Mouse (Mus musculus) kidney, postnatal 0 days (tissue): Measurements from ENCODE around the gene Gpatch4. TPM values are rescaled to one million over a fixed set of nuclear protein-coding genes. Genes with fewer than 3 reads are reported as not detected.

Experiments
- ATAC-seq: fragments of 200-750 bp; cut with Nextera tagmentation; replicated peaks from 2 replicates; pipeline ENCODE4 v1.8.0; 2017; ENCODE audit warnings: low read depth, moderate number of reproducible peaks, moderate TSS enrichment, moderate library complexity; ENCODE audit not compliant: low FRiP score
- DNase-seq: peaks from one replicate; pipeline ENCODE4 v3.0.0-alpha.2; 2016; ENCODE audit warnings: low spot score
- H3K27ac ChIP-seq: fragments of 300-500 bp; sonication (generic); 2 replicates; pipeline ENCODE4 v1.5.1; 2014; ENCODE audit warnings: mild to moderate bottlenecking
- H3K27me3 ChIP-seq: fragments of 300-500 bp; sonication (generic); 2 replicates; pipeline ENCODE4 v1.6.1; 2014; ENCODE audit warnings: low read length, mixed read lengths; ENCODE audit not compliant: insufficient read depth
- H3K36me3 ChIP-seq: fragments of 300-500 bp; sonication (generic); 2 replicates; pipeline ENCODE4 v1.6.1; 2014; ENCODE audit warnings: low read length, mixed read lengths; ENCODE audit not compliant: insufficient read depth
- H3K4me1 ChIP-seq: fragments of 300-500 bp; sonication (generic); replicated peaks from 2 replicates; pipeline ENCODE4 v1.6.1; 2014; ENCODE audit warnings: antibody characterized with exemption, low read length, mixed read lengths; ENCODE audit not compliant: insufficient read depth
- H3K4me2 ChIP-seq: fragments of 300-500 bp; sonication (generic); 2 replicates; pipeline ENCODE4 v1.6.1; 2014; ENCODE audit warnings: mild to moderate bottlenecking, low read length, moderate library complexity, mixed read lengths
- H3K4me3 ChIP-seq: fragments of 300-500 bp; sonication (generic); replicated peaks from 2 replicates; pipeline ENCODE4 v1.5.1; 2014; ENCODE audit warnings: low read depth, low read length
- H3K9ac ChIP-seq: fragments of 300-500 bp; sonication (generic); 2 replicates; pipeline ENCODE4 v1.6.1; 2014; ENCODE audit warnings: low read depth, low read length
- H3K9me3 ChIP-seq: fragments of 300-500 bp; sonication (generic); replicated peaks from 2 replicates; pipeline ENCODE4 v1.6.1; 2016; ENCODE audit warnings: low read length, inconsistent platforms, mixed read lengths
- CTCF ChIP-seq: IDR thresholded peaks from 2 replicates; pipeline ENCODE4 v1.5.1; 2016; ENCODE audit warnings: antibody characterized with exemption, low read depth, mild to moderate bottlenecking, moderate library complexity
- WGBS: fragments of 180-500 bp; shearing (Covaris S2); extraction: QIAGEN DNeasy Blood & Tissue Kit; methylation state at CpG from one replicate; pipeline ENCODE4 v1.1.7; 2014; 5-methylcytosine and 5-hydroxymethylcytosine counted together
- polyA plus RNA-seq: library from polyadenylated mRNA; unstranded; fragments of >200 nt; fragmentation: Nextera tagmentation; extraction: Ambion mirVana; gene quantifications from 2 replicates; pipeline ENCODE4 v1.2.1, GENCODE M21; 2015

Gpatch4 gene
- polyA plus RNA-seq, 1 experiment from 2014 or later = 26.3 TPM

DNA sequence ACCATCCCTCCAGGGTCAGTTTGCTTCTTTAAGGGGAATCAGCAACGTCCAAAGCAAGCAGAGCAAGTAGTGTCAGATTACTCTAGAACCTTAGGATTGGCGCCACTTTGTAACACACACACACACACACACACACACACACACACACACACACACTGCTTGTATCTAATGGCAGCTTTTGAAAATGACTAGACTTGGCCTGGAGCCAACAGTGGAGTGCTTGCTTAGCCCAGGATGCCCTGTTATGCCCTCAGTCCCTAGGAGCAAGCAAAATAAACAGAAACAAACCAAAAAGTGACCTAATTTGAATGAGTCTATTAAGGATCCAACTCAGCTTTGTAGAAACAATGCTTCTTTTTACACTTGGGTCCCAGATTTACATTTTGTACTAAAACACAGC, 25.5 kb downstream of the Gpatch4 start:
- Histone ChIP-seq H3K4me3 (no peak overlapping the region), H3K9me3 (no peaks in the 10 kb centered on the region), H3K9ac (no peak overlapping the region), H3K36me3 (no peaks in the 10 kb centered on the region), H3K27ac (no peak overlapping the region), H3K27me3 (no peaks in the 10 kb centered on the region), H3K4me1 (no peaks in the 10 kb centered on the region), H3K4me2 (no peak overlapping the region)
- TF ChIP-seq CTCF = no peak
- DNase-seq = no peak
- 9% methylated on average over 2 of the region's 2 CpGs for WGBS
- ATAC-seq = no peak

DNA sequence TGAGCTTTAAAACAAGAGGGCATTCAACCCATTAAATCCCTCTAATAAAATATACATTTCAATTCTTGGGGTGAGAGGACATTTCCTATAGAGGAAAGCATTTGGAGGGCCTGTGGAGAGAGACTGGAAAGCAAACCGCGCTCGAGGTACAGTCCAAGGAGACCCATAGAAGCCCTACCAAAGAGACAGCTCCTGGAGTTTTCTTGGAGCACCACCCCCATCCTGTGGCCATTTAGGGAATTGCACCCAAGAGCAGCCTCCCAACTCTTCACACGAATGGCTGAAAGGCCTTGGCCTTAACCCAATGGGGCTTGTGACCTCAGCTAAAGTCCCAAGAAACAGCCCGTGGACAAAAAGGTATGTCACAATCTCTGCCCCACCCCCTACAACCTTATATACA, 28.9 kb downstream of the Gpatch4 start:
- Histone ChIP-seq H3K4me1 (no peaks in the 10 kb centered on the region), H3K9ac (no peak overlapping the region), H3K27me3 (no peaks in the 10 kb centered on the region), H3K36me3 (no peaks in the 10 kb centered on the region), H3K4me3 (no peak overlapping the region), H3K9me3 (no peaks in the 10 kb centered on the region), H3K27ac (no peak overlapping the region), H3K4me2 (no peak overlapping the region)
- DNase-seq (peak; percentile 89), ATAC-seq (peak; percentile 38; the same call in 1 of the 2 replicates)
- TF ChIP-seq CTCF = peak; percentile 97
- WGBS = 3% methylated on average over 5 of the region's 5 CpGs

DNA sequence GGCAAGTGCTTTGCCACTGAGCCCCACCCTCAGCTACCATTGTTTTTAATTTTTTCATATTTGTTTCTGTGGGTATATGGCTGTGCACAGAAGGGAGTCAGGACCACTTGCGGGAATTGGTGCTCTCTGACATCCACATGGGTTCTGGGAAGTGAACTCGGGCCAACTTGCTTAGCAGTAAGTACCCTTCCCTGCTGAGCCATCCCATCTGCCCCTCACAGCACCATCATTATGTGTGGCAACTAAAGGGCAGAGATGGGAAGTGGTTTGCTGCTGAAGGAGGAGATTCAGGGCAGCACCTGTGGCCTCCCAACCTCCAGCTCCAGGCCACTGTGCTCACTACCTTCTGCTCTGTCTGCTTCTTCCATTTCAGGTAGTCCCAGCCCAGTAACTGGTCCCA, 30.7 kb downstream of the Gpatch4 start:
- no peak overlapping the region for H3K9ac ChIP-seq
- no peak for TF ChIP-seq CTCF
- no peak for ATAC-seq

DNA sequence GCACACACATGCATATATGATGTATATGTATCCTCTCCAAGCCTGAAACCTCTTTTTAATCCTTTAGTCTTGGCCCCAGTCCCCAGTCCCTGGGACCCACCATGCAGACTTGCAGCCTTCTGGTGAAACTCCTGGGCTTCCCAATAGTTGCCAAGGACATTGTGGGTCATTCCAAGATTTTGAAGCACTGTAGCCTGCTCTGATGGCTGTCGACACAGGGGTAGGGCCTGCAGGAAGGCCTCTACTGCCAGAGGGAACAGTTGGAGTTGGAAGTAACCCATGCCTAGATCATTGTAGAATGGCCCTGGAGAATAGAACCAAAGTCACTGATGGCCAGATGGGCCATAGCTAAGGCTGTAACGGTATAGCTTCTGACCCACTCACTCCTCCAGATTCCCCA, 31.4 kb downstream of the Gpatch4 start:
- Histone ChIP-seq H3K4me2 (no peak overlapping the region), H3K27me3 (no peaks in the 10 kb centered on the region), H3K4me1 (no peaks in the 10 kb centered on the region), H3K4me3 (no peak overlapping the region), H3K9ac (no peak overlapping the region), H3K27ac (no peak overlapping the region), H3K9me3 (no peaks in the 10 kb centered on the region), H3K36me3 (no peaks in the 10 kb centered on the region)
- no peak for TF ChIP-seq CTCF
- no peak for ATAC-seq
- no peak for DNase-seq
- WGBS = 60% methylated on average over 2 of the region's 2 CpGs

More for the DNA sequence above, 30.7 kb downstream of the Gpatch4 start:
- WGBS = 66% methylated on average over 2 of the region's 2 CpGs
- Histone ChIP-seq H3K4me3 (no peak overlapping the region), H3K36me3 (no peaks in the 10 kb centered on the region), H3K27ac (no peak overlapping the region), H3K27me3 (no peaks in the 10 kb centered on the region), H3K9me3 (no peaks in the 10 kb centered on the region), H3K4me2 (no peak overlapping the region), H3K4me1 (no peaks in the 10 kb centered on the region)
- DNase-seq = no peak

DNA sequence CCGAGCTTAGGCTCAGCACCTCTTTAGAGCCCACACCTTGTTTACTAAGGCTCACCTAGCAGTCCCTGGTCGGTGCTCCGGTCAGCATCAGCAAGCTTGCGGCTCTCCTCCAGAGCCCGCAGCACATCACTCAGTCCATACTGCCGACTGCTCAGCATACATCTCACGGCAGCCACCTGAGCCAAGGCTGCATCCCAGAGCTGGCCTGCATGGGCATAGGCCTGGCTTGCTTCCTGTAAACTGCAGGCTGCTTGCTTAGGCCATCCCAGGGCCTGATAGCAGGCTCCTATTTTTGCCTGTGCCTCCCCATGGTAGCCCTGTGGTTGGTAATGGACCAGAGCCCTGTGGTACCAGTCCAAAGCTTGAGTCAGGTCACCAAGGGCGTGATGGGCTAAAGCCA, 31.9 kb downstream of the Gpatch4 start:
- 78% methylated on average over 8 of the region's 8 CpGs for WGBS
- DNase-seq = no peak
- no peak overlapping the region for H3K4me3 ChIP-seq
- no peak overlapping the region for H3K9ac ChIP-seq
- no peaks in the 10 kb centered on the region for H3K4me1 ChIP-seq
- H3K27ac ChIP-seq = no peak overlapping the region
- H3K36me3 ChIP-seq = no peaks in the 10 kb centered on the region
- no peaks in the 10 kb centered on the region for H3K9me3 ChIP-seq
- no peak for TF ChIP-seq CTCF
- H3K4me2 ChIP-seq = no peak overlapping the region
- H3K27me3 ChIP-seq = no peaks in the 10 kb centered on the region
- ATAC-seq = no peak

DNA sequence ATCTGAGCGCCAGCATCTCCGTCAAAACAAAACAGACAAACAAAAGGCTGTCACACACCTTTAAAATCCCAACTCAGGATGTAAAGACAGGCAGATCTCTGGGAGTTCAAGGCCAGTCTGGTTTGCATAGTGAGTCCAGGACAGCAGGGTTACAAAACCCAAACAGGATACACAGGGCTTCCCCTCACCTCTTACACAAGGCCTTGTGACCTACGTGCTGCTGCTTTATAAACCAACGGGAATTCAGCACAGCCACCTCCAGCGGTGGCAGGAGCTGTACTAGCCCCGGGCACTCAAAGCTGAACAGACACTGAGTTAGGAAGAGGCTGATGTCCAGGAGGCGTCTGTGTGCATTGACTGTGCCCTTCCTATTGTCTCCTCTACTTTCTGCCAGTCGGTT, 34.5 kb downstream of the Gpatch4 start:
- no peak overlapping the region for H3K4me2 ChIP-seq
- DNase-seq (no peak), ATAC-seq (no peak)
- TF ChIP-seq CTCF = no peak
- no peak overlapping the region for H3K9ac ChIP-seq
- H3K9me3 ChIP-seq = no peaks in the 10 kb centered on the region
- no peak overlapping the region for H3K4me3 ChIP-seq
- peaks cover 6% of the 10 kb centered on the region; the same call in 1 of the 2 replicates for H3K4me1 ChIP-seq
- no peaks in the 10 kb centered on the region for H3K36me3 ChIP-seq
- no peak overlapping the region for H3K27ac ChIP-seq
- no peaks in the 10 kb centered on the region for H3K27me3 ChIP-seq
- WGBS = 47% methylated on average over 8 of the region's 8 CpGs

DNA sequence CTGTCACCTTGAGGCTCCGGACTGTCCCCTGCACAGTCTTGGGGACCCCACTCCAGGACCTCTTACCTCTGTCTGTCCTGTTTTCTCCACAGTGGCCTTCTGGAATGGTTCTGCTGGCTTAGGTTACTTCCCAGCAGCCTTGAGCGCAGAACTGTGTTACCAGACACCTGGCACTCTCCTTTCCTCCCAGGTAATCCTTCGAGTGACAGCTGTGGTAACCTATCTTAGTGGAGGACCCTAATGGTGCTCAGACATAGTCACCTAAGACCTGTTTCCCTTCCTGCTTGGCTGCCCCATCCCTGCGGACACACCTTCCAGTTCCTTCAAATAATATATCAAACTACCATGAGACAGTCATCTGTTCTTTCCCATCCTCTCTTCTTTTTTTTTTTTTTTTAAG, 35.3 kb downstream of the Gpatch4 start, which contains the start of gene Ttc24:
Gene Ttc24 (minus strand): TSS at position 101 of the 400 bp plus-strand sequence.
- no peaks in the 10 kb centered on the region for H3K27me3 ChIP-seq
- H3K27ac ChIP-seq = no peak within 1 kb of the TSS
- DNase-seq (no peak), ATAC-seq (no peak)
- H3K9ac ChIP-seq = no peak within 1 kb of the TSS
- no peak for TF ChIP-seq CTCF
- no peaks in the 10 kb centered on the region for H3K36me3 ChIP-seq
- 65% methylated on average over 4 of the region's 4 CpGs for WGBS
- no peak within 1 kb of the TSS for H3K4me2 ChIP-seq
- peaks cover 6% of the 10 kb centered on the region; the same call in 1 of the 2 replicates for H3K4me1 ChIP-seq
- no peak within 1 kb of the TSS for H3K4me3 ChIP-seq
- H3K9me3 ChIP-seq = no peaks in the 10 kb centered on the region
